Mouse (Mus musculus) liver, embryonic 12.5 days (tissue): ENCODE measurements at regions not wholly inside any gene's neighbourhood (a gene's known extent, or its start where the extent isn't known, plus 50 kb on each side); places are given as distances from the start of the nearest gene placed in this dataset.
"Not testable (repeated sequence)": the region's sequence is repeated elsewhere in the genome, so short reads cannot be mapped to it uniquely, and the experiment has no call there.

Experiments used
- ATAC-seq: fragments of 200-750 bp; cut with Nextera tagmentation; 2 replicates; pipeline ENCODE4 v1.8.0; 2017; ENCODE audit warnings: moderate number of reproducible peaks, mild to moderate bottlenecking, moderate library complexity
- H3K27ac ChIP-seq: fragments of 300-500 bp; sonication (generic); 2 replicates; pipeline ENCODE4 v1.5.1; 2016; ENCODE audit warnings: mild to moderate bottlenecking
- H3K27me3 ChIP-seq: fragments of 300-500 bp; sonication (generic); replicated peaks from 2 replicates; pipeline ENCODE4 v1.6.1; 2016; ENCODE audit warnings: mild to moderate bottlenecking, moderate library complexity
- H3K36me3 ChIP-seq: fragments of 300-500 bp; sonication (generic); 2 replicates; pipeline ENCODE4 v1.6.1; 2016; ENCODE audit warnings: mild to moderate bottlenecking, moderate library complexity
- H3K4me1 ChIP-seq: fragments of 300-500 bp; sonication (generic); 2 replicates; pipeline ENCODE4 v1.6.1; 2016
- H3K4me2 ChIP-seq: fragments of 300-500 bp; sonication (generic); 2 replicates; pipeline ENCODE4 v1.6.1; 2016; ENCODE audit warnings: mild to moderate bottlenecking, moderate library complexity
- H3K4me3 ChIP-seq: fragments of 300-500 bp; sonication (generic); 2 replicates; pipeline ENCODE4 v1.5.1; 2016; ENCODE audit warnings: mild to moderate bottlenecking, moderate library complexity
- H3K9ac ChIP-seq: fragments of 300-500 bp; sonication (generic); 2 replicates; pipeline ENCODE4 v1.6.1; 2016; ENCODE audit warnings: mild to moderate bottlenecking, moderate library complexity
- H3K9me3 ChIP-seq: fragments of 300-500 bp; sonication (generic); replicated peaks from 2 replicates; pipeline ENCODE4 v1.6.1; 2016; ENCODE audit warnings: mild to moderate bottlenecking, moderate library complexity
- WGBS: fragments of 180-500 bp; shearing (Covaris S2); methylation state at CpG from one replicate; pipeline ENCODE4 v1.1.7; 2016; ENCODE audit not compliant: insufficient replicate concordance; 5-methylcytosine and 5-hydroxymethylcytosine counted together

GRCm38 (mm10) chr6:31838588-31838987 is 211.5 kb upstream of the 1700012A03Rik start:
- H3K4me1 ChIP-seq: no peaks in the 10 kb centered on the region
- no peak overlapping the region for H3K4me2 ChIP-seq
- WGBS: 29% methylated on average over 1 of the region's 1 CpGs
- H3K27ac ChIP-seq: no peak overlapping the region
- H3K9me3 ChIP-seq: no peaks in the 10 kb centered on the region
- H3K36me3 ChIP-seq: no peaks in the 10 kb centered on the region
- no peak for ATAC-seq
- no peak overlapping the region for H3K9ac ChIP-seq
- no peaks in the 10 kb centered on the region for H3K27me3 ChIP-seq
- H3K4me3 ChIP-seq: no peak overlapping the region

GRCm38 (mm10) chr6:31835795-31836194 is 214.3 kb upstream of the 1700012A03Rik start:
- Histone ChIP-seq H3K4me3 (no peak overlapping the region), H3K9me3 (no peaks in the 10 kb centered on the region), H3K27ac (no peak overlapping the region), H3K27me3 (no peaks in the 10 kb centered on the region), H3K9ac (no peak overlapping the region), H3K4me1 (no peaks in the 10 kb centered on the region), H3K4me2 (no peak overlapping the region), H3K36me3 (no peaks in the 10 kb centered on the region)
- no peak for ATAC-seq

- 20% methylated on average over 3 of the region's 4 CpGs for WGBS
- Histone ChIP-seq H3K27ac (no peak overlapping the region), H3K9me3 (no peaks in the 10 kb centered on the region), H3K36me3 (no peaks in the 10 kb centered on the region), H3K9ac (no peak overlapping the region), H3K4me3 (no peak overlapping the region), H3K4me2 (no peak overlapping the region), H3K27me3 (no peaks in the 10 kb centered on the region), H3K4me1 (no peaks in the 10 kb centered on the region)
- no peak for ATAC-seq
These were observed 215.5 kb upstream of the 1700012A03Rik start for GRCm38 (mm10) chr6:31834503-31834902.

- no peaks in the 10 kb centered on the region for H3K9me3 ChIP-seq
- H3K9ac ChIP-seq: no peak overlapping the region
- no peak overlapping the region for H3K4me2 ChIP-seq
- no peak overlapping the region for H3K4me3 ChIP-seq
- H3K27ac ChIP-seq: no peak overlapping the region
- no peaks in the 10 kb centered on the region for H3K36me3 ChIP-seq
- no peaks in the 10 kb centered on the region for H3K27me3 ChIP-seq
- no peak for ATAC-seq
- WGBS: 75% methylated on average over 11 of the region's 11 CpGs
- no peaks in the 10 kb centered on the region for H3K4me1 ChIP-seq
These were observed 219.4 kb upstream of the 1700012A03Rik start for GRCm38 (mm10) chr6:31830610-31831009.

GRCm38 (mm10) chr6:31823616-31824015 is 226.4 kb upstream of the 1700012A03Rik start:
- no peaks in the 10 kb centered on the region; the same call in 1 of the 2 replicates for H3K27me3 ChIP-seq
- H3K9ac ChIP-seq: no peak overlapping the region
- no peaks in the 10 kb centered on the region for H3K36me3 ChIP-seq
- no peak overlapping the region for H3K4me2 ChIP-seq
- ATAC-seq: no peak
- no peaks in the 10 kb centered on the region for H3K4me1 ChIP-seq
- H3K9me3 ChIP-seq: no peaks in the 10 kb centered on the region
- no peak overlapping the region for H3K27ac ChIP-seq
- no peak overlapping the region for H3K4me3 ChIP-seq
- 66% methylated on average over 5 of the region's 5 CpGs for WGBS

GRCm38 (mm10) chr6:31822186-31823085 is 227.6 kb upstream of the 1700012A03Rik start:
- no peaks in the 10 kb centered on the region; the same call in 1 of the 2 replicates for H3K27me3 ChIP-seq
- no peaks in the 10 kb centered on the region for H3K36me3 ChIP-seq
- no peak overlapping the region for H3K4me3 ChIP-seq
- no peak overlapping the region for H3K4me2 ChIP-seq
- WGBS: 56% methylated on average over 9 of the region's 9 CpGs
- no peak for ATAC-seq
- H3K9me3 ChIP-seq: no peaks in the 10 kb centered on the region
- no peak overlapping the region for H3K27ac ChIP-seq
- peaks cover 3% of the 10 kb centered on the region; the same call in 1 of the 2 replicates for H3K4me1 ChIP-seq
- no peak overlapping the region for H3K9ac ChIP-seq

- no peak overlapping the region for H3K4me2 ChIP-seq
- H3K27me3 ChIP-seq: no peaks in the 10 kb centered on the region; the same call in 1 of the 2 replicates
- no peak overlapping the region for H3K27ac ChIP-seq
- no peak overlapping the region for H3K9ac ChIP-seq
- H3K36me3 ChIP-seq: no peaks in the 10 kb centered on the region
- peaks cover 5% of the 10 kb centered on the region; the same call in 1 of the 2 replicates for H3K4me1 ChIP-seq
- H3K4me3 ChIP-seq: no peak overlapping the region
- WGBS: 47% methylated on average over 7 of the region's 7 CpGs
- H3K9me3 ChIP-seq: no peaks in the 10 kb centered on the region
- no peak for ATAC-seq
These were observed 228.4 kb upstream of the 1700012A03Rik start for GRCm38 (mm10) chr6:31821621-31822020.

DNA sequence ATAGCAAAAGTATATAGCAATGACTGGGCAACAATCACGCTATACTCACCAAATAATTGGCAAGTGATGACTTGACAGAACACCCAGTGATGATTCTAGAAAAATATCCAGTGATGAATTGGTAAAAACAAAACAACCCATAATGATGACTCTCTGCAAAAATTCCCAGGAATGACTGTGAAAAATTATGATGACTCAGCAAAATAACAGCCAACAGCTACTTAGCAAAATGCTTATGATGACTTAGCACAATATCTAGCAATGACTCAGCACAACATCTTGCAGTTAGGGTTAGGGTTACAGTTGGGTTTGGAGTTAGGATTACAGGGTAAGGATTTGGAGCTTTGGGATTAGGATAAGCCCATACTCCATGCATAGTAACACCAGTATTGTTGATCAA is 232.4 kb upstream of the 1700012A03Rik start:
- Histone ChIP-seq H3K4me2 (no peak overlapping the region), H3K27me3 (no peaks in the 10 kb centered on the region; the same call in 1 of the 2 replicates), H3K4me3 (no peak overlapping the region), H3K36me3 (no peaks in the 10 kb centered on the region), H3K4me1 (peaks cover 5% of the 10 kb centered on the region; the same call in 1 of the 2 replicates), H3K9me3 (no peaks in the 10 kb centered on the region), H3K27ac (no peak overlapping the region), H3K9ac (no peak overlapping the region)
- ATAC-seq: no peak
- WGBS: 71% methylated on average over 1 of the region's 1 CpGs

- Histone ChIP-seq H3K27ac (no peak overlapping the region), H3K9me3 (no peaks in the 10 kb centered on the region), H3K4me1 (no peaks in the 10 kb centered on the region; the same call in 1 of the 2 replicates), H3K4me3 (no peak overlapping the region), H3K4me2 (no peak overlapping the region), H3K36me3 (no peaks in the 10 kb centered on the region), H3K27me3 (no peaks in the 10 kb centered on the region), H3K9ac (no peak overlapping the region)
- WGBS: 52% methylated on average over 9 of the region's 9 CpGs
- no peak for ATAC-seq
These were observed 238.2 kb upstream of the 1700012A03Rik start for GRCm38 (mm10) chr6:31811890-31812289.

- H3K9me3 ChIP-seq: no peaks in the 10 kb centered on the region
- ATAC-seq: no peak
- no peak overlapping the region for H3K9ac ChIP-seq
- H3K27ac ChIP-seq: no peak overlapping the region
- WGBS: 49% methylated on average over 10 of the region's 10 CpGs
- no peak overlapping the region for H3K4me3 ChIP-seq
- H3K4me2 ChIP-seq: no peak overlapping the region
- H3K27me3 ChIP-seq: no peaks in the 10 kb centered on the region
- H3K4me1 ChIP-seq: no peaks in the 10 kb centered on the region; the same call in 1 of the 2 replicates
- no peaks in the 10 kb centered on the region for H3K36me3 ChIP-seq
These were observed 239.2 kb upstream of the 1700012A03Rik start for GRCm38 (mm10) chr6:31810602-31811512.

- not testable (repeated sequence) for H3K9ac ChIP-seq, H3K36me3 ChIP-seq, H3K4me3 ChIP-seq, H3K27me3 ChIP-seq, H3K4me1 ChIP-seq, ATAC-seq, H3K27ac ChIP-seq, H3K4me2 ChIP-seq, H3K9me3 ChIP-seq
- WGBS: 59% methylated on average over 5 of the region's 10 CpGs
These were observed 240.7 kb upstream of the Podxl start for GRCm38 (mm10) chr6:31804468-31804867.

DNA sequence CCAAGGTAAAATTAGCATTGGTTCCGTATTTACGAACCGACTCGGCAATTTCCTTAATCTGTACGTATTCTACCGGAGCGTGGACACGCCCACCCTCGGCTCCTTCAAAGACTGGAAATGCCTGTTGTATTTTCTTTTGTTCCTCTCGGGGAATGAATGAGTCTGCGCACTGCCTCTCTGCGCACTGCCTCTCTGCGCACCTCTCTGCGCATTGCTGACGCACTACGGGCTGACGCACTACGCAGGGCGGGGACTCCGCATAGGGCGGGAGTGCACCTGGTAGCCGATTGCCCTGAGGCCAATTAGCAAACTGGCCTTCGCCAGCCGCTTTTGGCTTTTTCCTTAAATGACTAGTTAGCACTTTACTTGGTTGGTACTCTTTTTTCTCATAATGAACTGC is 239.4 kb upstream of the Podxl start:
- H3K9me3 ChIP-seq, ATAC-seq, H3K27me3 ChIP-seq, H3K9ac ChIP-seq, H3K4me2 ChIP-seq, H3K27ac ChIP-seq, H3K4me3 ChIP-seq, H3K36me3 ChIP-seq, H3K4me1 ChIP-seq: not testable (repeated sequence)
- WGBS: 57% methylated on average over 12 of the region's 24 CpGs
